Mouse (Mus musculus): ENCODE data around the gene Rab19.

Rab19 gene

GRCm38 (mm10) chr6:39429007-39429788 lies 48.2 kb downstream of the Rab19 start:
- DNase-seq (ENCODE audit: low read depth, low spot score): no peak

GRCm38 (mm10) chr6:39430722-39431121 lies 49.7 kb downstream of the Rab19 start:
- DNase-seq (ENCODE audit: low read depth, low spot score): peak; percentile 96

- peak; percentile 64 for DNase-seq (ENCODE audit: low read depth, low spot score)
These were observed 52.2 kb downstream of the Rab19 start for GRCm38 (mm10) chr6:39433174-39433573.

GRCm38 (mm10) chr6:39433701-39434100 lies 52.7 kb downstream of the Rab19 start:
- DNase-seq (ENCODE audit: low read depth, low spot score): peak; percentile 80

GRCm38 (mm10) chr6:39434111-39434885 lies 53.3 kb downstream of the Rab19 start:
- no peak for DNase-seq (ENCODE audit: low read depth, low spot score)

- DNase-seq (ENCODE audit: low read depth, low spot score): no peak
These were observed 54.0 kb downstream of the Rab19 start for GRCm38 (mm10) chr6:39434886-39435492.

GRCm38 (mm10) chr6:39435875-39436274 lies 54.9 kb downstream of the Rab19 start:
- no peak for DNase-seq (ENCODE audit: low read depth, low spot score)

- DNase-seq (ENCODE audit: low read depth, low spot score): peak; percentile 70
These were observed 56.5 kb downstream of the Rab19 start for GRCm38 (mm10) chr6:39437519-39437918.
